Mouse (Mus musculus) layer of hippocampus, postnatal 36 days (tissue): ENCODE results near the gene Mrps27. TPM values are rescaled to one million over a fixed set of nuclear protein-coding genes. Genes with fewer than 3 reads are reported as not detected.
A peak's percentile ranks its signal among the peaks of the same experiment; 100 is the strongest.
"Not testable (repeated sequence)": the region's sequence is repeated elsewhere in the genome, so short reads cannot be mapped to it uniquely, and the experiment has no call there.

Experiments used
- DNase-seq, 2 experiments: peaks; one replicate each; pipeline ENCODE4 v3.0.0; 2022
- total RNA-seq, 2 experiments: library from RNA; stranded (reverse); gene quantifications; 2 replicates each; pipeline ENCODE4 v1.2.3; 2021

Mrps27 gene
- total RNA-seq, result 10 to 100 TPM; 26.9 to 27.0 TPM

DNA sequence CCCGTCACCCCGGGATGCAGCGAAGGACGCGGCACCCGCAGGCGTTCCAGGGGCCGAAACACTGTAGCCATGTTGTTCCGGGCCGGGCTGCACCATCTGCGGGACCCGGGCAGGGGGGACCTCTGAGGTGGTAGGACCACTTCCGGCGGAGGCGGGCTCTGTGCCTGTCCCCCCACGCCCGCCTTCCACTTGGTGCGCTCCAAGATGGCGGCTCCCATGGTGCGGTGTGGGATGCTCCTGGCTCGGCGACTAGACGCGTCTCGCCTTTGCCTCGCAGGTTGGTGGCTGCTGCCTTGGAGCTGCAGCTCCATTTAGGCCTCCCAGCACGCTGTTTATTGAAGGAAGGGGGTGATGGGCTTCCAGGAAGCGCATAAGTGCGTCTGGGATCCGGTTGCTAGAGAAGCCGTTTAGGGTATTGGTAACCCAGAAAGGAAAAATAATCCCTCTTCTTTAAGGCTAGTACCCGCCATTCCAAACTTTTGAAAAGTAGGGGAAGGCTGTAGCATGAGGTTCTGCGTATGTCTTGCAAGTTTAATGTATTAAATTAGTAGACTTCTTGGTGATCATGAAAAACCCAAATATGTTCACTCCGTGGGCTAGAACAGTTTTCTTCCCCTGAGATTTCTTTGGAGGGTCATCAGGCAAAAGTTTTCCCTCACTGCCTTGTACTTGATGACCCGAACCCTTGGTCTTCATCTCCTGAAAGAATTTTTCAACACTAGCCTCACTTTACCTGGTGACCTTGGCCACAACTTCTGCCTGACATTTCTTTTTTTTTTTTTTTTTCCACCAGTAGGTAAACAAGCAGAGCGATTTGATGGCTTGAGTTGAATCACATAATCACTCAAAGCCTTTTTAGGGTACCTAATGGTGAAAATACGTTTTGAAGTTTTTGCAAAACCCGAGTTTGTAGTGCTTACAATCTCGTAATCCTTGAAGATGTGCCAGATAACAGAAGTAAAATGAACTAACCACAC, at the start of gene Mrps27, which contains the start of gene Ptcd2:
TSS of gene Mrps27 (plus strand) at position 188 of the 977 bp plus-strand sequence.
TSS of gene Ptcd2 (minus strand) at position 107 of the 977 bp plus-strand sequence.
- peak; percentile 98 to 99 for DNase-seq

DNA sequence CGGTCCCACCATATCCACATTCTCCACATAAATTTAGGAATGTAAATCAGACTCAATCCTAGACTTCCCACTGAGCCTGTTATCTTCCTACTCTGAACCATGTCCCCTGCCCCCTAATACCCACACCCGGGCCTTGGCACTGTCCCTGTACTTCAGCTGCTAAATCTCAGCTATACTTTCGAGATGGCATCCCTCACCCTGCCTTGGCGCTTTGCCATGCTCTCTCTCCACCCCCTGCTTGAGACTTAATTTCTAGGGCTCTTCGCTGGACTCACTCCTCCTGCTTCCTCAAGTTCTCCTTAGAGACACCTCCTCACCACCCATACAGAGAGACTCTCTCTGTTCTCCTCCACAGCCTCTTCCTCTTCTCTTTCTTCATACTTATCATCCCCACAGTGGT, 44.7 kb upstream of the Mrps27 start:
- no peak for DNase-seq

DNA sequence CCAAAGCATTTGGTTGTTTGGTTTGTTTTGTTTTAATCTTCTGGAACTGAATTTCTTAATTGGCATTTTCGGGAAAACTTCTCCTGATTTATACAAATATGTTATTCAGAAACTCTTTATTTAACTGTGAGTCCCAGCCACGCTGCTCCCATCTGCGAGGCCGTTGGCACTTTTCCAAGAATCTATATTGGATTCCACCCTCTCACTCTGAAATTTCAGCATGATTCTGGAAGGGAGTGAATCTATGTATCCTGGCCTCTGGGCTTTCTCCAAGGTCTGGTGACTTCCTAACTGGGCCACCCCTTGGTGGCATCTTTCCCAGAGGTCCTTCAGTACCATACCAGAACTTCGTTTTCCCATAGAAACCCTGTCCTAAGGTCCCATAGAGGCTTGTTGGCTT, 40.7 kb upstream of the Mrps27 start:
- peak; percentile 43 to 53 for DNase-seq

DNA sequence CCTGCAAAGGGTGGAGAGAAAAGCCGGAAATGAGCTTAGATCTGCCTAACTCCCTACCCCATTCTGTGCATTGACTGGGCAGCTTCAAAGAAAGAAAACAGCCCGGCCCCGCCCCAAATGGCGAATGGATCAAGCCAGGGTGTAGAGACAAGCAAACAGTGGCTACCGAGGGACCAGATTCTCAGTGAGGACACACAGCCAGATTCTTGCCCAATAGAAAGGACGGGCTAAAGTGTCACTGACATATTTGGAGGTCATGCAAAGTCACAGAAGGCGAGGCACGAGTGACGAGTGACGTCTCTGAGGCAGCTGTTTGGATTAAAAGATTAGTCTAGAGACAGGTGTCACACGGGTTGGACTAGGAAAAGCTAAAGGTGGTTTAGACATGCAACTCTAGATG, 40.2 kb upstream of the Mrps27 start:
- no peak for DNase-seq

DNA sequence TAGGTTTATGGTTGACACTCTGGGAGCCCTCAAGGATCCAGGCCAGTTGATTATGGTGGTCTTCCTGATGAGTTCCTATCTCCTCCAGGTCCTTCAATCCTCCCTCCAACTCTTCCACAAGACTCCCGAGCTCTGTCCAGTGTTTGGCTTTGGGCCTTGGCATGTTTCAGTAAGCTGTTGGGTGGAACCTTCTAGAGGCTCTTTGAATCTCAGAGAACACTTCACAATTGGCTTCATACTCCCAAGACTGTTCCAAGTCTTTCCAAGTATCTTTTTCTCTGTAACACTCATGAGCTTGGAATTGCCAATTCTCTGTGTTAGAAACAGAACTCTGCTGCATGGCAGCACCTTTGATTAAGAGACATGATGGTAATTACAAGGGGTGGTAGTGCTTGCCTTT, 39.4 kb upstream of the Mrps27 start:
- no peak for DNase-seq

DNA sequence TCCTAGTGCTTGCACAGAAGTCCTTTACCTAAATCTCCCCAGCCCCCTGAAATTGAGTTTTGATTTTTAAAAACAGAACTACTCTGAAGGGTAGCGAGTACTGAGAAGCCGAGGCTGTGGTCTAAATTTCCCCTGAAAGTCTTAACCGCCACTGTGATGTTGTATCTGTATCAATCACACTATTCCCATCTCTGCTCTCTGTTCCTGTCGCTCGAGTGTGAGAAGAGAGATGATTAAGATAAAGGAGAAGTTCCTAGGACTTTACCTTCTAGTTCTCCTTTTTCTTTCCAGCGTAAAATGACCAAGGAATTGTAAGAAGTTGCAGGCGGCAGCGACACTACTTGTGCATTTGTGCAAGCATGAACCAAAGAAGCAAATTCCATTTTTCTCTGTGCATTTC, 38.4 kb upstream of the Mrps27 start:
- no peak for DNase-seq

DNA sequence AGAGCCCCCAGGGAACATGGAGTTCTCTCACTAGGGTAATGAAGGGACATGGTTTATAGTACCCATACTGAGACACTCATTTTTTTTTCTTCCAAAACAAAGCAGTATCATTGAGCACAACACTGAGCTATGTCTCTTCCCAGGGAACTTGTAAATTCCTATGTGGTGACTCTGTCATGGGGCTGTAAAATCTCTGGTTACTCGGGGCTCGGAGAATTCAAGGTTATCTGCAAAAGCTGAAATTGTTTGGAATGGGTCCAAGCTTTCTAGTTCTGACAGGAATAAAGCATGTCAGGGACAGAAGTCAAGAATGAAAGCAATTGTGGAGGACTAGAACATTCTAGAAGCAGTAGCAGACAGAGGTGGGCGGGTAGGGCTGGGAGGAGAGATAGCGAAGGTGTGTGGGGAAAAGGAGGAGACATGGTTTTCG, 36.6 kb upstream of the Mrps27 start:
- DNase-seq, result no peak

DNA sequence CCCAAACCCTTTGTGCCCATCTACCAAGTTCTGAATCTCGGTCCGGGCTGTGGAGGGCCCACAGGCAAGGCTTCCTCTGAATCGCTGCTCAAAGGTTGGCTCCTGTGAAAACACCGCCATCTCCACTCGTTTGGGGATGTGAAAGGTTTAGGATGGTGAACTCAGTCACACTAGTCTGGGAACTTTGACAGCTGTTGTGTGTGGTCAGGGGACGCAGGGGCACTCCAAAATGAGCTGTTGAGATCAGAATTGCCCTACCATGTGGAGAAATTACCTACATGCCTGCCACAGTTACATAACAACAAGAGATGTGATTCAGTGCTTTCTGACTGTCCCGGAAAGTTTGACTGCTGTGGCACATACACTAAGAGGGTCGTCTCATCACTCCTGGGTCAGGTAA, 36.2 kb upstream of the Mrps27 start:
- DNase-seq, result no peak

DNA sequence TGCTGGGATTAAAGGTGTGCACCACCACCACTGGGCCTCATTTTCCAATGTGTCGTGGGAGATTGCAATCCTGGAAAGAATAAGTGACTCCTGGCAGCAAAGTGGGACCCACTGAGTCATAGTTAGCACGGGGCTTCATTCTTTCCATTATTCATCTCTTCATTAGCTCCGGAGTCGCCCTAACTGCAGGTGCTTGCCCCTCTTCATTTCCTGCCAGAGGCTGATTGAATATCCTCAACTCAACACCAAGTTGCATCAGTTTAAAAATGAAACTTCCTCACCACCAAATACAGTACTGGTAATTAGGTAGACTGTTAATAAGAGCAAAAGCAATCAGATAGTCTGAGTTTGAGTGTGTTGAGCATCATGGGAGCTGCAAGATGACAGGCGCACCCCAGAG, 30.5 kb upstream of the Mrps27 start:
- DNase-seq, result no peak

DNA sequence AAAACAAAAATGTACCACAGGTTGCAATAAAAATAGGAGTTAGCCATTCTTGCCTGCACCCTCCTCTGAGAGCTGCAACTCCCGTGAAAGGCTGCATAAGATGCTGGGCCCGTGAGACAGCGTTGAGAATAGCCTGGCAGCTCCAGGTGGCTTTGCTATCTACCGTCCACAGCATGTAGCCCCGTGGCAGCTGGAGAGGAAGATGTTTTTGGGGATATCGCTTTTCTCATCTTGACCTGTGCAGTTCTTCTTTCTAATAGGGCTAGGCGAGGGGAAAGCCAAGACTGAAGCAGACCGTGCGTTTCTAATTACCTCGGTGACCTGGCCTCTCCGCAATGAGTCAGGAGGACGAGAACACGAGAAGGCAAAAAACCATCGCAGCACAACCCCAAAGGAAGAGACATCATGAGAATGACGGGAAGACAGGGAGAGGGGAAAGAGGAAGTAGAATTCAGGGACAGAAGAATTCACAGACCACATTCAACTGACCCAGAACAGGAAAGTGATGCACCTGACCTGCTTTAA, 29.9 kb upstream of the Mrps27 start:
- no peak for DNase-seq

DNA sequence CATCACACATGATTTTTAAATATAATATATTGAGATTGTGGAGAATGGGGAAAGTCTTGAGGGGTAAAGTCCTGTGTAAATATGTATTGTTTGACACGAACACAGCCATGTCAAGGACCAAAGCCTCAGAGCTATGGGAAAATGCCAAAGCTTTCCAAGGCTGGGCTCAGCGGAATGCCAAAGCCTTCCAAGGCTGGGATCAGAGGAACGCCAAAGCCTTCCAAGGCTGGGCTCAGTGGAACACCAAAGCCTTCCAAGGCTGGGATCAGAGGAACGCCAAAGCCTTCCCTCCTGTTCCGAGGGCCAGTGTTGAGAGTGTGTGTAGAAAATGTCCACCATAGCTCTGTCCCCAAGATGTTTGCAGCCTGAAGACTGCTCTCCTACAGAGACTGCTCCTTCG, 28.2 kb upstream of the Mrps27 start:
- no peak for DNase-seq

DNA sequence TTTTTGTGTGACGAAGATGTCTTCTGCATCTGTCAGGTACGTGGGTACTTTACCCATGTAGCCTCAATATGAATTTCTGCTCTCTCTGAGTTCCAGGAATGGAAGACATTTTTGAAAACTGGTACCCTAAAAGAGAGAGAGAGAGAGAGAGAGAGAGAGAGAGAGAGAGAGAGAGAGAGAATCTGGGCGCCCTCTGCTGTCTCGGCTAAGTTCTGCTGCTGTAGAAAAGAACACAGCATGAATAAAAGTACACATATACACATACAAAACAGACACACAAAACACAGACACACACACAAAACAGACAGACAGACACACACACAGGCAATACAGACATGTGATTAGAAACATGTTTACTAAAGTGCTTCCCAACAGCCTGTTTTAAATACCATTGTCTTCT, 27.5 kb upstream of the Mrps27 start:
- peak in 1 of 2 experiments; percentile 20 for DNase-seq

DNA sequence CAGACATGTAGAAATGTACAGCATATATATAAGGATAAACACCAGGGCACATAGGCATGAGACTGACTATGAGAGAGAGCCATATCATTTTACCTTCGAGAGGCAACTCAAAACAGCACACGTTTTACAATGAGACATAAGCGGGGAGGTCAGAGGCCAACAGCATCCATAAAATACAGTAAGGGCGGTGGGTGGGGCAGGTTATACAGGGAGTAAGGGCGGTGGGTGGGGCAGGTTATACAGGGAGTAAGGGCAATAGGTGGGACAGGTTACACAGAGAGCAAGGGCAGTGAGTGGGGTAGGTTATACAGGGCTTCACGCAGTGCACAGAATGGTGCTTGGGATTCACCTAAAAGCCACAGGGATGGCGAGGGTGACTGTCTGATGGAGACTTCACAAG, 24.1 kb upstream of the Mrps27 start:
- no peak for DNase-seq

DNA sequence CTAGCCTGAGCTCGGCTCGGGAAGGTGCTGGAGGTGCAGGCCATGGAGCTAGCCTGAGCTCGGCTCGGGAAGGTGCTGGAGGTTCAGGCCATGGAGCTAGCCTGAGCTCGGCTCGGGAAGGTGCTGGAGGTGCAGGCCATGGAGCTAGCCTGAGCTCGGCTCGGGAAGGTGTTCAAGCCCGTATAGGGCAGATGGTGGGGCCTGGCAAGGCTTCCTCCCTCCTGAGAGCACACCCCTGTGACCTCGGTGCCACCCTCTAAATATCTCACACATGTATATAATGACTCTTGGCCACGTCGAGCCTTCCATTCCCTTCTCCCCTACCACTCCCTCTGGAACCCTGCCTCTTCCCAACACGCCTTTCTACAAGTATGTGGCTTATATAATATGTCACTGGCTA, 21.7 kb upstream of the Mrps27 start:
- DNase-seq, result not testable (repeated sequence)

DNA sequence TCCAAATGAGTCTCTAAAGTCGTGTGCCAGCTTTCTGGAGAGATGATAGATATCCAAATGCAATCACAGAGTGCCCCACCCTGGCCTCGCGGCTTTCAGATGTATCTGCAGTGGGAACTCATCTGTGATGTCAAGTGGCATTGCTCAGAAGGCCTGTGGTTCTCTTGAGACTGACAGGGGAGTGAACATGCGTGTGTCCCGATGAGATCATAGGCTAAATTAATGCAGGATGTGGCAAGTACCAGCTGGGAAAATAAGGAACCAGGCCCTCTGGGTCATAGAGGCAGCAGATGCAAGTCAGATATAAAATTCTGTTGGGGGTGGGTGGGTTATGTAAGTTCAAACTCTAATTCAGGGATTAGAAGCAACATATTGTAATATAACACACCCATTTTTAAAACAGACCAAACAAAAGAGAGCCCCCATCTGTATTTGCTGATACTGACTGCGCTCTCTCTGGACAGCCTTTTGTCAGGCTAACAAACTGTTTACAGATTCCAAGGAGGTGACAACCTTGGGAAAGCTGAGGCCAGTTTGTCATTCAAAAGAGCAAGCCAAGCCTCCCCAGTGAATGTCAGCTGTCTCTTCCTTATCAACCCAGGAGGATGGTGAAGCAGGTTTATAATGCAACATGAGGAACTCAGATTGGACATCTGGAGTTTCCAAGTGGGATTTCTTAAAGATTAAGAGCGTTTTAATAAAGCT, 20.8 kb upstream of the Mrps27 start:
- DNase-seq, result no peak

DNA sequence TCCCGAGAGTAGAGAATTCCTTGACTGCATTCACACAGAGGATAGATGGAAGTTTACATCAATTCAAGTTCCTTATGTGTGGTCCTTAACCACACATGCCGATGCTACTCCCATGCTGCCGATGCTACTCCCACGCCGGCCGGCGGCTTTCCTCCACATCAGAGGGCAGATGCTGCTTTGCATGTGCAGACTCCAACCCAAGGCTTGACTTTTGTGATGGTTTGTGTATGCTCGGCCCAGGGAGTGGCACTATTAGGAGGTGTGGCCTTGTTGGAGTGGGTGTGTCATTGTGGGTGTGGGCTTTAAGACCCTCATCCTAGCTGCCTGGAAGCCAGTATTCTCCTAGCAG, 20.3 kb upstream of the Mrps27 start:
- not testable (repeated sequence) for DNase-seq

DNA sequence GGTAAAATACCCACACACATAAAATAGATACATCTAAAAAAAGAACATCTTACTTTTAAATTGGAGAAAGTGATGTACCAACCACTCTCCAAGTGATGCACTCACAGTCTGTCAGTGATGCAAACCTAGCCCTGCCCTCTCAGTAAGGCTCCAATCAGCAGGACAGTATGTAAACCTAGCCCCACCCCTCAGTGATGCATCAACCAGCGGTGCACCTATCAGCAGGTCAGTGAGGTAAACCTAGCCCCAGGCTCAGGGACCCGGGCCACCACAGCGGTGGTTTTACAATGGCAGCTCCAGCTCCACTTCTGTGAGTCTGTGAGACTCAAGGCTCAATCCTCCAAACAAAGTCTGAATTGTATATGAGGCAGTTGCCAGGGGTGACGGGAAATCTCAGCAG, 13.3 kb upstream of the Mrps27 start:
- DNase-seq, result no peak

DNA sequence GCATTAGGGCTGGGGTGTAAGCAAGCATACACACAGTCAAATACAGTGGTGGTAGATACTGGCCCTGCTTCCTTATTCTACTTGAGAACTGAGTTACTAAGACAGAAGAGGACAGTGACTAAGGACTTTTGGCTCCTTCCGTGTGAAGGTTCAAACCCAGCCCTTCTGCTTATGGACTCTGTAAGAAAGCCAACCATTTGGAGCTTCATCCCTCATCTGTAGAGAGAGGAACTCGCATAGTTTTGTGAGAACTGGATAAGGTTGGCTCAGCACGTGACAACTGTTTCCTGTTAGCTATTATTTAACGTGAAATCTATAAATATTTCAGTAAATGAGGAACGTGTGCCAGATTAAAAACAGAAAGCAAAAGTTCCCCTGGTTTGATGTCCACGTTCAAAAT, 7.1 kb upstream of the Mrps27 start:
- no peak for DNase-seq

DNA sequence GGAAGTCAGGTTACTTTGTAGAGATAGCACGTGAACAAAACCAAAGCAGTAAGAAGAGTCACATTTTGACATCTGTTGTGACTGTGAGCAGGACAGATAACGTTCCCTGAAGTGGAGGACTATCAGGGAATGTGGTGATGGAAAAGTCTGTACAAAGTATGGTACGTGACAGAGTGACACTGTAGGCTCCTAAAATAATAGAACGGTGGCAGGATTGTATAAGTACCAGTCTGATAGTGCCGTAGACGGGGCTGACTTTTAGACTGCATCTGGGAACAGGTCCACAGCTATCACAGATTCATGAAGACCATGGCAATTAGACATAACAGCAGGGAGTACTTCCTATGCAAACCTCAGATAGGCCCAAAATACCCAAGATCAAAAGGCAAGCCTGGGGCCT, 3.1 kb upstream of the Mrps27 start:
- DNase-seq, result no peak

DNA sequence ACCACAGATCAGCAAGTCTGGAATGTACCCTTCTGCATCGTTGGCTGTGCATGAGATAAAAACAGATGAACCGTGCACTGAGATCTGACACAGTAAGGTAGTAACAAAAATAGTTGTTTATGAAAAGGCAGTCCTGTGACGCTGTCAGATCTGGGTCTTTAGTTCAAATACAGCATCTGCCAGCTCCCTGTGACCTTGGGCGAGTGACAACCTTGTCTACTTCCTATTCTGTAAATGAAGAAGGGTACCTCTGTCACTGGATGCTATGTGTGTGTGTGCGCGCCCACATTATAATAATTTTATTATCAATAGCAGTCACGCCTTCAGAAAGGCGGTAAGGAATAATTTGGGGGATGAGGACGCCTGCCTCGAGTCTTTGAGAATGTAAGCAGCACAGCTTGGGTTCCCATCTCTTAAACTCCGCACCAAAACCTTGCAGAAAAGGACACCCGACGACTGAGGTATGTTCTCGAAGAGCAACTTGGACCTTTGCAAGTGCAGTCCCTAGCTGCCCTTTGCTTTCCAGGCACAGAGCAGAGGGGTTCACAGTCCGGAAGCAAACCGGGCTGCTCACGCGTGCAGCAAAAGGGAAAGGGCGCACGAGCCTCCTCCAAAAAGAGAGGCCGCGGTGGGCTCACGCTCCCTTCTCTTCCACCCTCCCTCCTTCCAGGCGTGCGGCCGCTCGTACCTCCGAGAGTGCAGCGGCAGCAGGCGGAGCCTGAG, 549 bp upstream of the Mrps27 start:
- no peak for DNase-seq

DNA sequence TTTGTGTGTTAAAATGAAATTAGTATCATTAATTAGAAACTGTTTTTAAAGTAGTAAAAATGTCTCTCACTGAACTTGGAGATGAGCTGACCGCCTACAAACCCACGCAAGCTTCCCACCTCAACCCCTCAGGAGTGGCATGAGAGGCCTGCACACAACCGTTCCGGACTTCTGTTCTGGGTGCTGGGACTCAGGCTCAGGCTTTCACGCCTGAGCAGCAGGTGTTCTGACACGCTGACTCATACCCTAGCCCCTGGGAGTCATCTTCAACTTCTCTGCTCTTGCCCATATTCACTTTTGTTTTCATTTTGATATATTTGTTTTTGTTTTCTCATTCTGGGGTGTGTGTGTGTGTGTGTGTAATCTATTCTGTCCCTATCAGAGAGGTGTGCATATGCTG, 5.4 kb downstream of the Mrps27 start:
- no peak for DNase-seq

DNA sequence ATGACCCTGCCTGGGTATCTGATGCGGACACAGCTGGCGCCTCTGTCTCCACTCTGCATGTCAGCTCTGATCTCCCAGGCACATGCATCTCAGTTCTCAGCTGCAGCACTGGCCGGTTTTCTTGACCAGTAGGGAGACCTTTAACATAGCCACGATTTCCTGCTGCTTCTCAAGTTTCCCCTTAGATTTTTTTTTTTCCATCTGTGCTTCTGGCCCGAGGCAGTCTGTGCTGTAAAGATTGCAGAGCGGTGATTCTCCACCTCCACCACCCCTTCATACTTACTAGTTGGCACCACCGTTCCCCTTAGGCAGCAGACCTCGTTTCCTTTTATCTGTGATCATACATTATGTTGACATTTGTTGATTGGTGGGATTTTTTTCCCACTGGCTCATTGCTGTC, 6.6 kb downstream of the Mrps27 start:
- DNase-seq, result no peak

DNA sequence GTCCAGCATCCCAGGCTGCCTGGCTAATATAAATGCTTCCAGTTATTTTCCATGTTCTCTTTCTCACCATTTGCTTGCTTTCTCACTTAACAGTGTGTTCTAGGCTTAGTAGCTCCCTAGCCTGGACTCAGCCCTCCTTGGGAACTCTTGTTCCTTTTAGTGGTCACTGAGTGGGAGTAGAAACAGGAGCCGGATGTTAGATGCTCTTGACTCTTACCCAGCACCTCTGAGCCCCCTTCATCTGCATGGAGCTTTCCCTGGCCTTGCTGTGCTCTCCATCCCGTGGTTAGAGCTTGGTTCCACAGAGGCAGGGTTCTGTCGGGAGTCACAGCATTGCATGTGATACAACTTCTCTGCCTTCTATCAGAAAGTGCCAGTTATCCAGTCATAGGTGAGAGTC, 7.0 kb downstream of the Mrps27 start:
- no peak for DNase-seq
